Mouse (Mus musculus) embryonic facial prominence, embryonic 10.5 days (tissue): ENCODE results near the gene Obox5. TPM values are rescaled to one million over a fixed set of nuclear protein-coding genes. Genes with fewer than 3 reads are reported as not detected.
"Not testable (repeated sequence)": the region's sequence is repeated elsewhere in the genome, so short reads cannot be mapped to it uniquely, and the experiment has no call there.

ENCODE experiments used
- DNase-seq: peaks from one replicate; pipeline ENCODE4 v3.0.0-alpha.2; 2017; ENCODE audit warnings: low spot score
- H3K27ac ChIP-seq: fragments of 300-500 bp; sonication (generic); replicated peaks from 2 replicates; pipeline ENCODE4 v1.5.1; 2016; ENCODE audit warnings: mild to moderate bottlenecking
- H3K27me3 ChIP-seq: fragments of 300-500 bp; sonication (generic); replicated peaks from 2 replicates; pipeline ENCODE4 v1.6.1; 2016; ENCODE audit warnings: low read depth, mild to moderate bottlenecking; ENCODE audit not compliant: poor library complexity, severe bottlenecking
- H3K36me3 ChIP-seq: fragments of 300-500 bp; sonication (generic); replicated peaks from 2 replicates; pipeline ENCODE4 v1.6.1; 2016; ENCODE audit warnings: mild to moderate bottlenecking, moderate library complexity
- H3K4me1 ChIP-seq: fragments of 300-500 bp; sonication (generic); 2 replicates; pipeline ENCODE4 v1.6.1; 2016
- H3K4me3 ChIP-seq: fragments of 300-500 bp; sonication (generic); 2 replicates; pipeline ENCODE4 v1.5.1; 2016; ENCODE audit warnings: mild to moderate bottlenecking, moderate library complexity
- H3K9me3 ChIP-seq: fragments of 300-500 bp; sonication (generic); 2 replicates; pipeline ENCODE4 v1.6.1; 2016; ENCODE audit warnings: mild to moderate bottlenecking
- WGBS: fragments of 180-500 bp; shearing (Covaris S2); methylation state at CpG from one replicate; pipeline ENCODE4 v1.1.7; 2016; 5-methylcytosine and 5-hydroxymethylcytosine counted together
- polyA plus RNA-seq: library from polyadenylated mRNA; unstranded; fragments of >200 nt; fragmentation: Nextera tagmentation; extraction: Ambion mirVana; gene quantifications from 2 replicates; pipeline ENCODE4 v1.2.1, GENCODE M21; 2016

Obox5 gene
- not detected in 2 replicates for polyA plus RNA-seq

- peaks cover 37% of the 10 kb centered on the region for H3K9me3 ChIP-seq
- H3K27ac ChIP-seq, H3K4me3 ChIP-seq, H3K4me1 ChIP-seq, H3K27me3 ChIP-seq, DNase-seq, H3K36me3 ChIP-seq: not testable (repeated sequence)
- 74% methylated on average over 2 of the region's 2 CpGs for WGBS
Measured at GRCm38 (mm10) chr7:15749831-15750230, at the start of gene Obox5. TSS of gene Obox5 (plus strand) at chr7:15750131.

GRCm38 (mm10) chr7:15749296-15749695, 635 bp upstream of the Obox5 start:
- not testable (repeated sequence) for H3K36me3 ChIP-seq, H3K4me1 ChIP-seq, DNase-seq, H3K27ac ChIP-seq, H3K4me3 ChIP-seq, H3K27me3 ChIP-seq
- WGBS, result 72% methylated on average over 5 of the region's 5 CpGs
- H3K9me3 ChIP-seq, result peaks cover 38% of the 10 kb centered on the region

Other genes with a start within 250 kb of the Obox5 start
- not detected in 2 replicates for gene Obox3, start 110.2 kb upstream of the Obox5 start, polyA plus RNA-seq
- gene Obox6, start 89.5 kb downstream of the Obox5 start, polyA plus RNA-seq, result not detected in 2 replicates
- 0.11 and 0.13 TPM in 2 replicates for gene Crx, start 129.8 kb downstream of the Obox5 start, polyA plus RNA-seq
- not detected in 2 replicates for gene Crxos, start 132.5 kb downstream of the Obox5 start, polyA plus RNA-seq
- 756 and 839 TPM in 2 replicates for gene Selenow, start 172.3 kb downstream of the Obox5 start, polyA plus RNA-seq
- gene Nop53, start 195.9 kb downstream of the Obox5 start, polyA plus RNA-seq, result 180 and 185 TPM in 2 replicates
- gene Ehd2, start 217.4 kb downstream of the Obox5 start, polyA plus RNA-seq, result 11.6 and 13.8 TPM in 2 replicates